Mouse (Mus musculus) kidney, postnatal 10 days (tissue): ENCODE measurements around the gene Cd209b.

Experiments used
- DNase-seq: peaks from one replicate; pipeline ENCODE4 v3.0.0; 2021; ENCODE audit warnings: mixed read lengths

Cd209b gene

DNA sequence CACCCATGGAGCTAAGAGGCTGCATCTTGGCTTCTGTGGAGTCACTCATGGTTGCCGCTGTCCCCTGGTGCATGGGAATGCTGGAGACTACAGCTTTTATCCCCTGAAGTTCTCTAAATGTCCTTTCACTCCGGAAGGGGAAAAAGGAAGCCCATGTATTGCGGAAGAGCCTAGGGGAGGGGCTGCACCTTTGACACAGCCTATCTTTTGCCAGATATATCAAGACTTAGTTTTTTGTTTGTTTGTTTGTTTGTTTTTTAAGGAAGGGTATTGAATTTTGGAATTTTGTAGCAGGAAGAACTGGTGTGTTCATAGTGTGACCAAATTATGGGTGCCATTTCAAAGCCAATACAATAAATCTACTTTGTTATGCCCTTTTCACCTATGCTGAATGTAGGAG lies at the start of gene Cd209b:
Gene Cd209b (minus strand): TSS at position 101 of the 400 bp plus-strand sequence.
- DNase-seq = no peak

DNA sequence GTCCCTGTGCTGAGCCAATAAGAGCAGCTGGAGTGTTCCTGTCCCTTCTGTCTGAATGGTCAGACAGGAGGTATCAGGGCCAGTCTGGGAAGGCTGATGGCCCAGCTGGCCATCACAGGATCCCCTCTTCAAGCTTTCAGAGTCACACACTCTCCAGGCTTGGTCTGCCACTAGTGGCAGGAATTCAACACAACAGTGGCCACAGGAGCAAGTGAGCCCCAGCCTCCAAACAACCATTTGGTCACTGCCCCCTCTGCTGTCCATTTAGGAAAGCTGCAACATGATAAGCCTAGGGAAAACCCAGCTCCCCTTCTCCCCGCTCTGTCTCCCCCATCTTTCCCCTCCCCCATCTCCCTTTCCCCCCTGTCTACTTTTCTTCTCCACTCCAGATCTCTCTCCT lies 29.4 kb upstream of the Cd209b start:
- DNase-seq = peak; percentile 37

DNA sequence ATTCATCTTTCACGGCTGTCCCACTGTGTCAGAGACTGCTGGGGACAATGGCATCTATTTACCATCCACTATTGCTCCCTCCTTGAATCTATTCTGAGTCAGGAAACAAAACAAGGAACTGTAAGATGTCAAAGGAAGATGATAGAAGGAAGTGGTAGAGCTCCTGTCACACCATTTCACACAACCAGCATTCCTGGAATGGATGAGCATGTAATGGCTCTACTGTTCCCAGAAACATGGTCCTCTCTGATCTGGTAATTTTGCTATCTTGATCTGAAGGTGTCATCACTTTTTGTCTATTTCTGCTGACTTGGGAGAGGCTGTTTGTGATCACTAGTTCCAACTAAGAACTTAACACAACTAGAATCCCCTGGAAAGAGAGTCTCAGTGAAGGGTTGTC lies 28.0 kb upstream of the Cd209b start, which contains the start of gene Cd209c:
Gene Cd209c (minus strand): TSS at position 101 of the 400 bp plus-strand sequence.
- no peak for DNase-seq

DNA sequence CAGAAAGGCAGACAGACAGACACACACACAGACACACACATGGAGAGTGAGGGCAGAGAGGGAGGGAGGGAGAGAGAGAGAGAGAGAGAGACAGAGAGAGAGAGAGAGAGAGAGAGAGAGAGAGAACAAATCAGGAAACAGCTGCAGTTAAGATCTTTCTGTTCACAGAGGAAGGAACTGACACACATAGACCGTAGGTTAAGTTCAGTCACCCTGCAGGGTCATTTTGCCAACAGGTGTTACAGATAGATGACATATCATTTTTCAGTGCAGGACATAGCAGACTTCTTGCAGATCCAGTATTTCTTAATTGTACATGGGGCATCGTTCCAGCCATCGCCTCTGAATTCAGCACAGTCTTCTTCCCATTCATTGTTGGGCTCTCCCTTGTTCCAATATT lies 13.4 kb upstream of the Cd209b start:
- no peak for DNase-seq

DNA sequence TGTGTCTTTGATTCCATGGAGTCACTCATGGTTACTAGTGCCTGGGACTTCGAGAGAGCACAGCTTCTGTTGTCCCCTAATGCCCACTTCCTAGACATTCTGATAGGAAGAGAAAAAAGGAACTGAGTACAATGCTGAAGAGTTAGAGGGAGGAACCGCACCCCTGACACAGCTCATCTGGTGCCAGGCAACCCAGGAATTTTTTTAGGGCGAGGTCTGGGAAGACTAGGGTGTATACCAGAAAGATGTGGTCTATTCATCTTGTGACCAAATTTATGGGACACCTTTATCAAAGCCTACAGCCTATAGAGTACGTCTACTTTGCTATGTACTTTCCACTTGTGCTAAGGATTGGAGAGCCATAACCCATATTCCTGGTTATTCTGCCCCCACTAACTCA lies 48.2 kb downstream of the Cd209b start, which contains the start of gene Cd209d:
Gene Cd209d (minus strand): TSS at position 101 of the 400 bp plus-strand sequence.
- DNase-seq = no peak

DNA sequence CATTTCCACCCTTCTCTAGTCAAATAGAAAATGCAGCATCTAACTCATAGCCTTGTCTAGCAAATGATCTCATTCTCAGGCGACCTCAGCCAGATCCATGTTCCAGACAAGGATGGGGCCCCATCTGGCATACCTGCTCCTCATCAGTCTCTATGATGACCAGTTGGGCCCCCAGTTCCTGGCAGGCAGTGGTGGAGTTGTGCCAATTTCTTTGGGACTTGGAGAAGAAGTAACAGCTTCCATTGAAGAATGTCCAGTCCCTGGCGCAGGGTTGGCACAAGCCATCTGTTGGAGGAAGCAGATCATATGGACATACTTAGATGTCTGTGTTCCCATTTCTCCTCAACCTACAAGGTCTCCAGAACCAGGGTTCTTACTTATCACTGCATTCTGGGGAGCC lies 50.5 kb downstream of the Cd209b start:
- DNase-seq = no peak
